Mouse (Mus musculus): ENCODE results near the gene Hoxb3.

The Hoxb3 gene

DNA sequence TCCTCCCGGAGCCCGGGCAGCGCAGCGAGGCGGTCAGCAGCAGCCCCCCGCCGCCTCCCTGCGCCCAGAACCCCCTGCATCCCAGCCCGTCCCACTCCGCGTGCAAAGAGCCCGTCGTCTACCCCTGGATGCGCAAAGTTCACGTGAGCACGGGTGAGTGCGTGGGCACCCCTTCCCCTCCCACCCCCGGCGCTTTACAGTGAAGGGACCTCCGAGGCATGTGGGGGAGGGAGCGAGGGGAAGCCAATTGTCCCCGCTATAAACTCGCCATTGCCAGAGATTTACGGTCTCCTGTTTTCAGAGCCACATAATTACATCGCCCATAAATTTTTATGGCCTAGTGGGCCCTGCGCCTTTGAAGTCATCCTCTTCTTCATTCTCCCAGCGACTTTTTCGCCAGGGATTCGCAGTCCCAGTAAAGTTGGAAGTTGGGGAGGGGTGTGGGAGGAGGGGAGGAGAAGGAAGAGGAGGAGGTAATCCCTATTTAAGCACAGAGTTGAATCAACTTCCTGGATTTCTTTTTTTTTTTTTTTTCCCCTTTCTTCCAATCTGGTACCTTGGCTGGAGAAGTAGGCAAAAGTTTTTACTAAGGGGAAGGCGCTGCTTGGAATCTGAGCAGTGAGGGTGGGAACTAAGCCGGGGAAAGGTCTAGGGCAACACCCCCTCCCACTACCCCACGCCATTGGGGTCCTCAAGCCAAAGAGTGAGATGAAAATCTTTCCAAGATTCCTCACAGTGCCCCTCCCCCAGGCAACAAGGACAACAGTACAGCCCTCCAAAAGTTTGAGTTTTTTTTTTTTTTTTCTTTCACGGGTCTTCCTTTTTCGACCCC is 3.8 kb upstream of the Hoxb3 start:
- peak; percentile 66 for DNase-seq

DNA sequence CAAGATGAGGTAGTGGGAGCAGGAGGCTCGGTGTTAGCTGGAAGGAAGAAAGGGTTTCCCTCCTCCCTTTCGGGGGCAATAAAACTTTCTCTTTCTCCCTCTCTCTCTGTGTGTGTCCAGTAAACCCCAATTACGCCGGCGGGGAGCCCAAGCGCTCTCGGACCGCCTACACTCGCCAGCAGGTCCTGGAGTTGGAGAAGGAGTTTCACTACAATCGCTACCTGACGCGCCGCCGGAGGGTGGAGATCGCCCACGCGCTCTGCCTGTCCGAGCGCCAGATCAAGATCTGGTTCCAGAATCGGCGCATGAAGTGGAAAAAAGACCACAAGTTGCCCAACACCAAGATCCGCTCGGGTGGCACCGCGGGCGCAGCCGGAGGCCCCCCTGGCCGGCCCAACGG is 3.2 kb upstream of the Hoxb3 start:
- peak; percentile 75 for DNase-seq

DNA sequence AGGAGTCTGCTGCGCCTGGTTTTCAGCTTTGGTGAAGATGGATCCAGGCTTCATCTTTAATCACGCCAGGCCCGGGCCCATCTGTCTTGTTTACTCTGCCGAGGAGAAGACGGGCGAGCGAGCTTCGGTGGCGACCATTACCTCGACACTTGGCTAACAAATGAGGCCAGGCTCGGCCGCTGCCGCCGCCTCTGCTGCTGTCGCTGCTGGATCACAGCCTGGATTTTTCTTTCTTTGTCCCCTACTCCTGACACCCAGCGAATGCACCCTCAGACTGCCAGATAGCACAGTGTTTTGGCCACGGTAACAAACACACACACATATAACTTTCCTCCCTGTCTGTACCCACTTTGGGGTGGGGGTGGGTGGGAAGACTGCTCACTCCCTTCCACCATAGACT is 2.4 kb upstream of the Hoxb3 start:
- DNase-seq = peak; percentile 55

DNA sequence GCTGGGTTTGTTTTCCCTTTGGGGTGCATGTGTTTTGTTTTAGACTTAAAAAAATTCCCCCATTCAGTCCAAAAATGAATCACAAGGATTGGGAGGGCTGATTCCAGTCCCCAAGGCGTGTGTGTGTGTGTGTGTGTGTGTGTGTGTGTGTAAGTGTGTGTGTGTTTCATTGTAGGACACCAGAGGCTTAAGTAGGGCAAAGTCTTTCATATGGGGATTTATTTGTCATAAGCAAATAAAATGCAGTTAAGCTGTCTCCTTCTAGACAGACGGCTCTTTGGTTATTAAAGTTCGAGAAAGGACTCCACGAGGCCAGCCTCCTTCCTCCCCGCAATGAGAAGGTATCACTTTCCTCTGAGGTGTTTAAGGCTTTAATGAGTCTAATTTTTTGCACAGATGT is 1.3 kb upstream of the Hoxb3 start:
- DNase-seq = no peak

DNA sequence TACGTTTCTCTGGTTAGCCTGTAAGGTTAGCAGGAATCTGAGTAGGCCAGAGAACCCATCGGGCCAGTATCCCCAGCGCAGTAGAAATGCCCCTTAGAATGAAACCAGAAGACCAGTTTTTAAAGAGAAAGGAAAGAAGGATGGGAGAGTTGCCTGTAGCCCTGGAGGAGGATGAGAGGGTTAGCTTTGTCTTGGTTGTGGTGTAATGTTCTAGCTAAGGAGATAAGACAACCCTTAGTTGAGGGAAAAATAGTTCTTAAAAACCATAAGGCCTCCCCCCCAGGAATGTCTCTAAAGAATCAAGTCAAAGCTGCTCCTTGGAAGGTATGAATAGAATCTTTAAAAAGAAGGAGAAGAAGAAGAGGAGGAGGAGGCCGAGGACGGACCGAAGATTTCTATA is 388 bp upstream of the Hoxb3 start:
- DNase-seq = no peak

DNA sequence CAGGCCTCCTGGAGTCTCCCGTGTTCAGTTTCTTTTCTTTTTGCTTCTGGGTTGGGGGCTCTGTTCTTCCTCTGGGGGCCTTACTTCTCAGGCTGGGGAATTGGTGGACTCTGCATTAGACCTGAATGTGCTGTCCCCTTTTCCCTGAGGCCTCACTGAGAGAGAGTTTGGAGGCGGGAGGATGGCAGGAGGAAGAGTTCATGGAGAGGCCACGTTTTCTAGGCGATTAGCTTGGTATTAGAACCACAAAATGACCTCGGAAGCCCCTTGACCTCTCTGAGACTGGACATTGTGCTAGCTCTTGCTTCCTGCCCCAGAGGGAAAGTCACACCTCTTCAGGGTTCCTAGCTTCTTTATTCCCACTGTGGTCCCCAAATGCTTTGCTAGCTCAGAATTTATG is 999 bp downstream of the Hoxb3 start:
- no peak for DNase-seq

DNA sequence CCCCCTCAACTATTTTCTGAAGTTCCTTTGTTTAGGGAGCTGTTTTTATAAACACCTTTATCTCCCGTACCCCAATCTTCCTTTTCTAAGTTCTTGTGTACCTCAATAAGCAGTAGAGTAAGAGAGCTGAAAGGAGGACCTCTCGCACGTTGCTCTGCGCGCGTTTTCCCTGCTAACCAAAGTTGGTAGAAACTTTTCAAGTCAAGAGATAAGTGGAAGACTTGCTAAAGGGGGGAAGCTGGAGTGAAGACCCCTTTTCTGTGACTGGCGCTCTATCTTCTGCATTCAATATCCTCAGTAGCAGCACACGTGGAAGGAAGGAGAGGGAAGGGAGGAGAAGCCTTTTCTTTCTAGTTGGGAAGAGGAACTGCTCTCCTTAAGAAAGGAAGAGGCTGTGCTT is 1.8 kb downstream of the Hoxb3 start:
- DNase-seq = no peak

DNA sequence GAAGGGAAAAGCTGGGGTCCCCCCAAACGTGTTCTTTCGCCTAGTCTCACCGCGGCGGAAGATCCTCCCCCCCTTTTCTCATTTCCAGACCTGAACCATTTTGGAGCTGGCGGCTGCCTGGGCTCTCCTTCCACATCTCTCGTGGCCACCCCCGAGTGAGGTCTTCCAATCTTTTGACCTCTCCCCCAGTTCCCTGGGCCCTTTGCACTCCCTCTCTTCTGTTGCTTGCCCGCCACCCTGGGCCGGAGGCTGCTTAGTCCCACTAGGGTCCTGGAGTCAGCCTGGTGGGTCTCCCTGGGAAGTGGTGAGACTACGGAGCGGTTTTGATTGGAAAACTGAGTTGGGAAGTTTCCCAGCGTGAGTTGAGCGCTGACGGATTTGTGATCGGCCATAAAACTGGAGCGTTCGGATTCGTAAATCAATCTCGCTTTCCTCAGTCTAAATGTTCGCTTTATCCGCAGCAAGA is 2.7 kb downstream of the Hoxb3 start:
- DNase-seq = no peak

DNA sequence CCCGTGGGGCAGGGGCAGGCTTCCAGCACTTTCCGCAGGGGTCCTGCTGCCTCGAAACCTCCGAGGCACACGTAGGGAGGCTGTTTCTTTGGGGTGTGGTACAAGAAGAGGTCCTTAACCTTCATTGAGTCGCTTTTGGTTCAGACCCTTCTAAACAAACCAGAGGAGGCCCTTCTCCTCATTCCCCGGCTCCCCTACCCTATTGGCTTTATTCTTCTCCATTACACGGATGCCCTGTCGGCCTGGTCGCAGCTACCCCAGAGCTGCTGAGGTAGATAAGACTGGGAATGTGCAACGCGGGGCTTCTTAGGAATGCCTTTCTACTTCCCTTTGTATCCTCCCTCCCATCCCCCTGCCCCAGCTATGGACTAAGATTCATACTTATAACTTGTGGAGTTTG is 3.6 kb downstream of the Hoxb3 start:
- DNase-seq = no peak

DNA sequence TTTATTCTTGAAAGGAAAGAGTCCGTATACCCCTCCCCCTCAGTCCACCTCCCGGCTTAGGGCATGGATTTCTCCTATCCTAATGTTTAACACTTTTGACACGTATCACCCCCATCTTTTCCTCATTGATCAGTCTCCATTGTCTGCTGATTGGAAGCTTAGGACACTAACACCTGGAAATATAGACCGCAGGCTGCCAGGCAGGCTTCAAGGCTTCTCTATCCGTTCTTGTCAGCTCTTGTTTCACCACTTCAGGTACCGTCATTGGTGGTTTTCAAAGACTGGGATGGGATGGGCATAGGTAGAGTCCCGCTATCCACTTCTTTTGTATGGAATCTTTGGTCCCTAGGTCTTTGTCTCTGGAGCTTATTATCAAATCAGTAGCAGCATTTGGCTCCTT is 4.0 kb downstream of the Hoxb3 start:
- no peak for DNase-seq

DNA sequence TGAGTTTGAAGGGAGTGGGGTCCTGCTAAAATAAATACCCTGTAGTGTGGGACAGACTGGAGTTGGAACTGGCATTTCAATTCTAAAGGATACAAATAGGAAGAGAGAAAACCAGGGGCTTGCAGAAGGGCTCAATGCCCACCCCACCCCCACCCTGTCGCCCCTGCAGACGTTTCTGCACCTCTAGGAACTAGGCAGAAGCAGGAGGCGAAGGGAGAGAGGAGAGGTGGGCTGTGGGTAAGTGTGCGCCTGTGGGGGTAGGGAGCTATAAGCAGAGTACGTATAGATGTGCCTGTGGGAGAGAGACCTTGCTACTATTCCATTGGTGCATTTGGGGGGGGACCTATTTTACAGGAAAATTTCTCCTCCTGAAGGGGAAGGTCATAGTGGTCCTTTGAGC is 4.6 kb downstream of the Hoxb3 start:
- DNase-seq = no peak

DNA sequence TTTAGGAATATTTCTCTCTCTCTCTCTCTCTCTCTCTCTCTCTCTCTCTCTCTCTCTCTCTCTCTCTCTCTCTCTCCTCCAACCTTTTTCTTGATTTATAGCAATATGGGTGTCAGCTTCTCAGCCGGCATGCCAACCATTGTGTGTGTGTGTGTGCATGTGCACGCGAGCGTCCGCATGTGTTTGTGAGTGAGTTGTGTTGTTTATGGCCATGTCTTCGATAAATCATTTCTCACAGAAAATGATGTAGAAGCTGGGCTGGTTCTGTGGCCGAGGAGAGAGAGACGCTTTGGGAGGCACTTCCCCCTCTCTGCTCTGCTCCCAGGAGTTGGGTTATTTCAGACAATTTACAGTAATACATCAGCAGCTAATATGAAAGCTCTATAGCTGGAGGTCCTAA is 5.5 kb downstream of the Hoxb3 start:
- DNase-seq = no peak

DNA sequence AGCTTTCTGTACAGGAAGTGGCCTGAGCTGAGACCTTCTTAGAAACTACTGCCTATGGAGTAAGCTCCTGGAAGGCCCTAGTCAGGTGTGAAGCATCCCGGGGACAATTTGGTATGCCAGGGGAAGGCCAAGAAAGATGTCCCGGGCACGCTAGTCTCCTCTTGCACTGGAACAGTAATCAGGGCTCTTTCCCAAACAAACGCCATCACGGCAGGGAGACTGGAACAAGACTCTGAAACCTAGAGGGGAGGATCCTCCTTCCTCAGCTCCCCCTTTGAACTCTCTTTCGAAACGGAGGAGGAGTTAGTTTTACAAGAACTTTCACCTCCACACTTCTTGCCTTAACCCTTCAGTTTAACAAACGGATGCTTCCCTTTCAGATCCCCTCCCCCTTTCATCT is 9.0 kb downstream of the Hoxb3 start:
- DNase-seq = no peak

DNA sequence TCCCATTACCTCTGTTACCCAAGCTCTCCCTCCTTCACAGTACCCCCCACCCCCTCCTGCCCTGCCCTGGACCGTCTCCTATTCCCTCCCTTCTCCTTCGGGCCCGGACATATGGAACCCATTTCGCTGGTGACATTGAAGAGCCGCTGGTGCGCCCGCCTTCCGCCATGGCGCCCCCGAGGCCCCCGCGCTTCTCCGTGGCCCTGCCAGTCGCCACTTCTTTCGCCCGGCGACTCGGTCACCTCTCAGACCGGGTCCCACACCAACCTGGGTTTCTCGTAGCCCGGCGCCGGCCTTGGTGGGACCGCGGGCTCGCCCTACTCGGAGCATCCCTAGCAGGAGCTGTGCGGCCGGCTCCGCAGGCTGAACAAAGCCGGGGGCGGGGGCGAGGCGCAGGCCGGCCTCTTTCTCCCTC is 9.5 kb downstream of the Hoxb3 start:
- DNase-seq = no peak

DNA sequence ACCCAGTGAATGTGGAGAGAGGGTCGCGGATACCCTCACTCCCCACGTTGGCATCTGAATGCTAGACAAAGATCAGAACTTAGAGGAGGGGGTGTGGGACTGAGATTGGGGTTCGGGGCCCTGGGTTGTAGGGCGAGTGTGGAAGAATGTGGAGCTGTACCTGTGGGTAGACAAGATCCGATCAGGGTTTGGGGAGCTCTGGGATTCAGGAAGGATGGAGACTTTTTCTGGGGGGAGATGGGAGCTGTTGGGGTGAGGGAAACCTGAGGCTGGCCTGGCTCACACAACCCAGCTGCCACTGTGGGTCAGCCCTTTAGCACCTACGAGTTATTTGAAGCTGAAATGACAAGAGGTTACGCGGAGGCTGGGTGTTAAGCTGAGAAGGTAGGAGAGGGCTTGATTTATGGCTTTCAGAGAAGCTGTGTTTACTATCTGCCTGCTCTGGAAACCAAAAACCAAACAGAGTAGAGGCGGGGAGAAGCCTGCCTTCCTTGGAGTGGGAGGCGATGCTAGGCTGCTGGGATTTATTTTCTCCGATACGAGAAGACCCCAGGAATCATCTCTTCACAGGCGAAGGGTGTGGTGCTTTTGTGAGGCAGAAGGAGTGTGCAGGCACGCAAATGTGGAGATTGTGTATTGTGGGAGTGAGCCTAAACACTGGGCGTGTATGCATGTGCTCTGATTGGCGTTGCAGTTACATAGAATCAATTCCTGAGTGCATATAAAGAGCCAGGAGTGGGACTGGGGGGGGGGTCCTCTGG is 10.3 kb downstream of the Hoxb3 start:
- no peak for DNase-seq

DNA sequence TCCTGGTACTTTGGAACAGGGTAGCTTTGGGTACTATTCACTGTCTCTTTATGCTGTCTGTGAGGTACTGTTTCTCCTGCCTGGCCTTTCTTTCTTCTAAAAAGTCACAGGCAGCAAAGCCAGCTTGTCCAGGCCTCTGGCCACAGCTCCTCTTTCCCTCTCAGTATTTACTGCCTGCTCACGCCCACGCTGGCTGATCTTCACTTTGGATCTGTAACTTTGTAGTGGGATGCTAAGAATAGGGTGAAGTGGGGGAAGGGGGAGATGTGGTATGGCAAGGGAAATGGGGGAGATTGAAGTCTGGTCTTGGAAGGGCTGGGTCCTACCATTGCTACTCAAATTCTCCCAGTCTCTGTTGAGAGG is 10.9 kb downstream of the Hoxb3 start:
- no peak for DNase-seq

DNA sequence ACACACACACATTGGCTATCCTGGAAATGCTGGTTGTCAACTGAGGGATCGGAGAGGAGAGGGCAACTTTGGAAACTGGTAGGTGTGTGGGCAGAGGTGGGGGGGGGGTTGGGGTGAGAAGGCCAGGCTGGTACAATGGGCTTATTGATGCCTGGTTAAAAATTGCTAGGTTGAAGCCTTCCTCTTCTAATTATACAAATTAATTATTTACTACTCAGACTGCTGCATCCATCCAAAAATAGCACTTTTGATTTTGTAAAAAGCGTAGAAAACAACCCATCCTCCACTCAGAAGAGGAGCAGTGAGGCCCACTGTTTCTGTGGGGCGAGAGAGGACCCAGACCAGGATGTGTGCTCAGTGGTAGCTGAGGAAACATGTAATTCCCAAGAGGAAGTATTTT is 11.9 kb downstream of the Hoxb3 start:
- DNase-seq = no peak

DNA sequence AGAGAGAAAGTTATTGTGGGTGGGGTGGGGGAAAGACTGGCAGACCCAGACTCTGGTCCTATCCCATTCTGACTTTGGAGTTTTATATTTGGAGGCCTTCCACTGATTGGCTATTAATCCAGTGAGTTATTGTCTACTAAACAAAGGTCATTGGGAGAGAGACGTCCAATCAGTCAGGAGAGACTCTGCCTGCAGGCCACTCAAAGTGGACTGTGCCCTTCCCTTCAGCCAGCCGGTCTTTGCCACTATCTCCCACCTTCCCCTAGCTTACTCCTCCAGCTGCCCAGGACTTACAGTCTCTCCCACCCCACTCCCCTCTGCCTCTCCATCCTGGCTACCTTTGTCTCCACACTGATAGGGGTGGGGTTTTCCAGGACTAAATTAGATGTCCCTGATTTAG is 13.5 kb downstream of the Hoxb3 start:
- peak; percentile 40 for DNase-seq

DNA sequence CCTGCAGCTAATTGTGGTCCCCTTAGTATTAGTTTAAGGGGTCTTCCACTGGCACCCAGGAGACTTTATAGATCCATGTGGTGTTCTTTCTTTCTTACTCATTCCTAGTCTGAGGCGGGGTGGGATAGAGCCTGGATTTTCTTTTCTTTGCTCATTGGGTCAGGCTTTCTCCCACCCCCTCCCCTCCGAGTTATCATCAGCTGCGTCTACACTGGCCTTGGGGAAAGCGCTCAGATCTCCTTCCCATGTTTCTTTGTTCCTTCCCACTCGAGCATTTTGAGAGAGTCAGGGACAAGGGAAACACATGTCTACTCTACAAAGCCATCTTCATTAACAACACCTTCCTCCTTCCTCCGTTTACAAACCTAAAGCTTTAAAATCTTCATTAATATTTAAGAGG is 13.9 kb downstream of the Hoxb3 start:
- no peak for DNase-seq

DNA sequence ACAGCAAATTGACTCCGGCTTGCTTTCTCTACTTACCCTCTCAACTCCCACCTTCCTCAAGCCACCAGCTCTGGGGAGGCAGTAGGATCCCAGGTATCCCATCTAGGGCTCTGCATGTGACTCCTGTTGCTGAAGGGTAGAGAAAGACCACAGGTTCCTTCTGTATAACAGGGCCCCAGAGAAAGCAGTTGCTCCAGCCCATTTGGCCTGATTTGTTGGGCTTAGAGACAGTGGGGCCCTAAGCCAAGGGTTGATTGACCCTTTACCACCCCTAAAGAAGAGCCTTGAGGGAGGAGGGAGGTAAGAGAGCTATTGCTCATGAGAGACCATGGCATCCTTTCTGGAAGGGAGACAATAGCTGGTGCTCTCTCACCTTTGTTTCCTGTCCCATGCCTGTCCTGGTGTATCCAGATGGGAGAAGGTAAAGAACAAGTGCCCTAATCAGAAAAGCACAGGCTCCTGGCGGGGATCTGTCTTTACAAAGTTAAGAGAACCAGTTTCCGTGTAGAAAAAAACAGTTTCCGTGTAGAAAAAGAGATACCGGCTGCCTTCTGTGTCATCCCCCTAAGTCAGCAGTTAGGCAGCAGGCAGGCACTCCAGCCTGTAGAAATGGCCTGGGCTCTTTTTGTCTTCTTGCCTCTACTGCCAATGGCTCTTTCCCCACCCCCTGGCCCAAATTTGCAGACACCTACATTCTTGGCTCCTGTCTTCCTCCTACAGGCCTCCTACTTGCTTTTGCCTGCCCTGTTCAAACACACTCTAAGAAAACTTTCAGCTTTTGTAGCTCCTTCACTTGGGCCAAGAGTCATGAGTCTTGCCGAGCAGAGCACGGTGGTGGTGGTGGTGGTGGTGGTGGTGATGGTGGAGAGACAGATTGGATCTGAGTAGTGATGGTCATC is 16.1 kb downstream of the Hoxb3 start:
- peak; percentile 33 for DNase-seq

DNA sequence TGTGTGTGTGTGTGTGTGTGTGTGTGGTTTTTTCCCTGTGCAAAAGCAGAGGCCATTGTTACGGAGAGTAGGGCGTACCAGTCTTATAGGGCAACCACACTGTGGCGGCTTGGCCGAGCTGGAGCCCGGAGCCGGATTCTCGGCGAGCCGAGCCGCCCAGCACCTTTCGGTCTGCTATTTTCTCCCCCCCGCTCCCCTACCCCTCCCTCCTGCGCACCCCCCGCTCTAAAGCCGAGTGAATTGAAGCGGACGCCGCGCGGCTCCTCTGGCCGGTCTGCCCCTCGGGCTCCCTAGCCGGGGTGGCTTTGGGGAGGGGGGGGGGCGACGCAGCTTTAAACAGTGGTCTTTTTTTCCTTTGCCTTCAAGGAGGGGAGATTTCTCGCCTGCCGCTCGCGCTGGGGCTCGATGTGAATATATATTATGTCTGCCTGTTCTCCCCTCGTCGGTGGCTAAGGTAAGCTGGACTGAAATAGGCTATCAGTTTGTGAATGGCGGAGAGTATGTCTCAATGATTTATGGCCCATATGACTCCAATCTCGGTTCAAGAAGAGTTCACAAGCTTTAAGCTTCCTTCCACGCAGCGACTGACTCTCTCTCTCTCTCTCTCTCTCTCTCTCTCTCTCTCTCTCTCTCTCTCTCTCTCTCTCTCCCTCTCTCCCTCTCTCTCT is 17.7 kb downstream of the Hoxb3 start:
- peak; percentile 67 for DNase-seq

DNA sequence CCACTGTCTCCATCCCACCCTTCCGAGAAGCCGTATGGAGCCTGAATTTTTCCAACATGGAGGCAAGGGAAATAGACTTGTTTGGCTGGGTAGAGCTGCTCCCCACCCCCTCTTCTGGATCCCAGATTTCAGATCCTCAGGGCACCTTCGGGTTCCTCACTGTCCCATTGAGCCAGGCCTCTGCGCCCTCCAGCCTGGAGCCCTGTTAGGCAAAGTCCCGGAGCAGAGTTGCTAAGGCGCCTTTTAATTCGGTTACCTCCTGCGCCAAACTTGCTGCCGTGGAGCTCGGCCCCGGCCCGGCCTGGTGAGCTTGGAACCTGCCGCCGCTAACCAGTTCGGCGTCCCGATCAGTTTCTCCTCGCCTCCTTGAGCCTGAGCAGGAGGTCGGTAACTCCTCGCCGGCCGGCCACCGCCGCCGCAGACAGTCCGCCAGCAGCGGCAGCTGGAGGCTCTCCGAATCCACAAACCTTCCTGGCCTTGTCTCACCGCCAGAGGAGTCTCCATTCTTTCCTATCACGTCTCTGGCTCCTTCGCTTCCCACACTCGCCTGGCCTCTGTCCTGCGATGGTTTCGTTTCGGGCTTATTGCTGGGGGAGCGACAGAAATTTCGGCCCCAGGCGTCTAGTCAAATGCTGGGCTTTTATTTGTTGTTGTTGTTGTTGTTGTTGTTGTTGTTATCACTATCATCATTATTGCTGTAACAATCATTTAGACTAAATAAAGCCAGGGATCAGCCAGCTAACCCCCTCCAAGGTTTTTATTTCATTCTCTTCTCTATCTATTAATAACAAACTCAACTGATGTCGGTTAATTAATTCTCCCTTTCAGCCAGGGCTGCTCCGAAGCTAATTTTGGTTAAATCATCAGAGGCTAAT is 18.8 kb downstream of the Hoxb3 start:
- peak; percentile 86 for DNase-seq

Data from kidney, adult 18-20 months (tissue).